Comparison of ENCODE assay signal across 8 mouse cellular contexts in the genomic region with DNA sequence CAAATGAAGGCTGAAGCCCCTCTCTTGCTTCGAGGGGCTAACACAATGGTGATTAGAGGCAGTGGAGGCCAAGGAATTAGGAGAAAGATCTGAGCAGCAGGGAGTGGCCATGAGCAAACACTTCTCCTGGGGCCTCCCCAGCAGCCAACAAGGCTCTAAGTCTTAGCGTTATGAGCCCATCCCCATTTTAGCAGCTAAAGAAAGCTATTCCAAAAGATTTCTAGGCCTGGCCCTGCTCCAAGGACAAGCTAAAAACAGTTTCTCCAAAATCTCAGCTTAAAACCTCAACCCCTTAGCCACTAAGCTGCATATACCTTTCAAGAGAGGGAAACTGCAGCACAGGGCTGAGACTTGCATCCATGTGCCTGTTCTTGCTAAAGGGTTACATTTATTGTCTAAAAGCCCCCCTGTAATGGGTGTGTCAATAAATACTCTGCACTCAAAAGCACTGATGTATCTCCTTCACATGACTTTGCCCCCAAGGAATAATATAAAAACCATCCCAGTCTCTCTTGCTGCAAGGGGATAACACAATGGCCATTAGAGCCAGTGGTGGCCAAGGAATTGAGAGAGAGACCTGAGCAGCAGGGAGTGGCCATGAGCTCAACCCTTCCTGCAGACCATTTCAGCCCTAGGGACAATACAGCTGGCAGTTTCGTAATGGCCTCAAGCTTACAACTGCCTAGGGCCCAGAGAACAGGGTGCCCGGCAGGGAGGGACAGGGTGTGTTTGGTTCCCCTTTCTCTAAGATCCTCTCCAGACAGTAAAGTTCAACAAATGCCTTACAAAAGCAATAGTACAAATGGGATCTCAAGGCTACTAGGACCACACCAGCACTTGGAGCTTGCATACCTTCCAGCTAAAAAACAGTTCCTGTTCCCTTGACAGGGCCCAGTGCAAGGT. TPM values are rescaled to one million over a fixed set of nuclear protein-coding genes. Genes with fewer than 3 reads are reported as not detected.
DNase-seq lines count a peak whose midpoint lies in the region; ATAC-seq lines count a peak whose summit lies in the region.

No protein-coding gene starts in this region.

- H3K4me1 ChIP-seq in heart, embryonic 16.5 days (ENCODE audit: control insufficient read depth, insufficient read depth, low read length), result peaks cover 72% of the 10 kb centered on the region
- peaks cover 92% of the 10 kb centered on the region for H3K4me1 ChIP-seq in liver, embryonic 12.5 days
- H3K4me1 ChIP-seq in neural tube, embryonic 12.5 days, result peaks cover 85% of the 10 kb centered on the region

- H3K27ac ChIP-seq in heart, embryonic 16.5 days (ENCODE audit: low read length), result peak overlapping the region; percentile 85
- H3K27ac ChIP-seq in liver, embryonic 12.5 days, result peak overlapping the region; percentile 77
- H3K27ac ChIP-seq in neural tube, embryonic 12.5 days, result peak overlapping the region; percentile 72

- no peaks in the 10 kb centered on the region for H3K36me3 ChIP-seq in heart, embryonic 16.5 days (ENCODE audit: control insufficient read depth, insufficient read depth)
- no peaks in the 10 kb centered on the region; the same call in 1 of the 2 replicates for H3K36me3 ChIP-seq in liver, embryonic 12.5 days
- no peaks in the 10 kb centered on the region for H3K36me3 ChIP-seq in neural tube, embryonic 12.5 days

- DNase-seq in adrenal gland, adult 2 months, result peak; percentile 43
- no peak for DNase-seq in adrenal gland, adult 8-10 months
- DNase-seq in urinary bladder, postnatal 14 days (ENCODE audit: low spot score), result peak; percentile 42
- no peak for DNase-seq in urinary bladder, adult 2 months (ENCODE audit: low spot score)
- no peak for DNase-seq in urinary bladder, postnatal 10 days (ENCODE audit: low spot score)

- H3K27me3 ChIP-seq in heart, embryonic 16.5 days (ENCODE audit: control insufficient read depth, insufficient read depth, low read length), result no peaks in the 10 kb centered on the region
- no peaks in the 10 kb centered on the region for H3K27me3 ChIP-seq in liver, embryonic 12.5 days (replicated peaks)
- H3K27me3 ChIP-seq in neural tube, embryonic 12.5 days (replicated peaks), result no peaks in the 10 kb centered on the region

- peak overlapping the region; percentile 23; the same call in 1 of the 2 replicates for H3K4me2 ChIP-seq in heart, embryonic 16.5 days (ENCODE audit: low read depth, low read length)
- H3K4me2 ChIP-seq in liver, embryonic 12.5 days, result peak overlapping the region; percentile 32
- H3K4me2 ChIP-seq in neural tube, embryonic 12.5 days (replicated peaks), result peak overlapping the region; percentile 34

- H3K9ac ChIP-seq in heart, embryonic 16.5 days (ENCODE audit: low read length), result peak overlapping the region; percentile 49; the same call in 1 of the 2 replicates
- H3K9ac ChIP-seq in liver, embryonic 12.5 days, result peak overlapping the region; percentile 37; the same call in 1 of the 2 replicates
- H3K9ac ChIP-seq in neural tube, embryonic 12.5 days, result no peak overlapping the region

- 40% methylated on average over 4 of the region's 4 CpGs for WGBS in heart, embryonic 16.5 days
- WGBS in liver, embryonic 12.5 days (ENCODE audit: insufficient replicate concordance), result 28% methylated on average over 4 of the region's 4 CpGs
- 17% methylated on average over 4 of the region's 4 CpGs for WGBS in neural tube, embryonic 12.5 days

- no peak for ATAC-seq in heart, embryonic 16.5 days (replicated peaks; ENCODE audit: extremely low read depth, insufficient read depth, low FRiP score)
- no peak for ATAC-seq in liver, embryonic 12.5 days
- ATAC-seq in neural tube, embryonic 12.5 days (ENCODE audit: low FRiP score, low read depth), result no peak

- no peaks in the 10 kb centered on the region for H3K9me3 ChIP-seq in heart, embryonic 16.5 days (replicated peaks; ENCODE audit: control insufficient read depth, low read length)
- H3K9me3 ChIP-seq in liver, embryonic 12.5 days (replicated peaks), result no peaks in the 10 kb centered on the region
- no peaks in the 10 kb centered on the region for H3K9me3 ChIP-seq in neural tube, embryonic 12.5 days

- no peak overlapping the region for H3K4me3 ChIP-seq in heart, embryonic 16.5 days (ENCODE audit: low read length)
- no peak overlapping the region for H3K4me3 ChIP-seq in liver, embryonic 12.5 days
- H3K4me3 ChIP-seq in neural tube, embryonic 12.5 days, result no peak overlapping the region

RNA-seq across cellular contexts. Expression of a gene that starts 8.3 kb away (rescaled TPM):
- total RNA-seq in adrenal gland, adult 2 months (2021), result 10 to 100 TPM; 26.3 to 35.8 TPM
- polyA plus RNA-seq in adrenal gland, adult 2 months (2012; rRNA removed), result 30.7 and 31.2 TPM in 2 replicates
- total RNA-seq in adrenal gland, adult 8-10 months (2022), result 10 to 100 TPM; 31.2 to 34.6 (median 33.0) TPM
- 55.9 and 58.9 TPM in 2 replicates for polyA plus RNA-seq in urinary bladder, adult 2 months (2012; rRNA removed)
- polyA plus RNA-seq in heart, embryonic 16.5 days (2015; fragmentation: Nextera tagmentation; extraction: Ambion mirVana), result 44.4 and 46.1 TPM in 2 replicates
- polyA plus RNA-seq in liver, embryonic 12.5 days (2016; fragmentation: Nextera tagmentation; extraction: Ambion mirVana), result 44.5 and 44.6 TPM in 2 replicates
- polyA plus RNA-seq in neural tube, embryonic 12.5 days (2016; fragmentation: Nextera tagmentation; extraction: Ambion mirVana), result 99.6 and 99.7 TPM in 2 replicates

RNA-seq across cellular contexts. Expression of a gene that starts 55.3 kb away (rescaled TPM):
- 100 to 1,000 TPM in 1 of 2 experiments, 10 to 100 TPM in 1; 98.0 to 158 TPM for total RNA-seq in adrenal gland, adult 2 months (2021)
- polyA plus RNA-seq in adrenal gland, adult 2 months (2012; rRNA removed), result 26.2 and 36.3 TPM in 2 replicates
- 10 to 100 TPM; 39.2 to 77.5 (median 71.6) TPM for total RNA-seq in adrenal gland, adult 8-10 months (2022)
- polyA plus RNA-seq in urinary bladder, adult 2 months (2012; rRNA removed), result 52.2 and 61.9 TPM in 2 replicates
- polyA plus RNA-seq in heart, embryonic 16.5 days (2015; fragmentation: Nextera tagmentation; extraction: Ambion mirVana), result 35.8 and 40.3 TPM in 2 replicates
- polyA plus RNA-seq in liver, embryonic 12.5 days (2016; fragmentation: Nextera tagmentation; extraction: Ambion mirVana), result 77.7 and 79.0 TPM in 2 replicates
- 56.4 and 59.2 TPM in 2 replicates for polyA plus RNA-seq in neural tube, embryonic 12.5 days (2016; fragmentation: Nextera tagmentation; extraction: Ambion mirVana)

Comparison
In these comparisons a context has a peak if more than half of its experiments do, and no peak if none do; other contexts are left out.
1. DNase-seq: peak in adrenal gland, adult 2 months (single experiment) and urinary bladder, postnatal 14 days (single experiment); none in adrenal gland, adult 8-10 months (single experiment), urinary bladder, adult 2 months (single experiment) and urinary bladder, postnatal 10 days (single experiment).
2. Peak in every context shown above with its lines, with median percentiles within 50 percentile points of each other: H3K27ac ChIP-seq and H3K4me2 ChIP-seq.